Mouse (Mus musculus): ENCODE results near the gene Rabep2. TPM values are rescaled to one million over a fixed set of nuclear protein-coding genes. Genes with fewer than 3 reads are reported as not detected.

Rabep2 gene
- polyA plus RNA-seq, 1 experiment from 2014 or later, result 23.3 TPM

GRCm38 (mm10) chr7:126453861-126454260, 25.3 kb downstream of the Rabep2 start:
- no peak for ATAC-seq (ENCODE audit: insufficient number of reproducible peaks, low FRiP score)
- H3K9ac ChIP-seq, result no peak overlapping the region
- no peak overlapping the region for H3K27ac ChIP-seq (ENCODE audit: poor library complexity, severe bottlenecking)
- no peak overlapping the region for H3K4me2 ChIP-seq
- no peaks in the 10 kb centered on the region for H3K36me3 ChIP-seq
- WGBS, result 77% methylated on average over 7 of the region's 7 CpGs
- no peaks in the 10 kb centered on the region for H3K27me3 ChIP-seq (replicated peaks)
- H3K4me3 ChIP-seq, result no peak overlapping the region
- no peaks in the 10 kb centered on the region for H3K9me3 ChIP-seq (replicated peaks)
- peaks cover 10% of the 10 kb centered on the region for H3K4me1 ChIP-seq (replicated peaks)

GRCm38 (mm10) chr7:126455242-126455641, 26.7 kb downstream of the Rabep2 start:
- Histone ChIP-seq H3K9ac (no peak overlapping the region), H3K36me3 (no peaks in the 10 kb centered on the region), H3K4me1 (replicated peaks) (peaks cover 16% of the 10 kb centered on the region), H3K9me3 (replicated peaks) (no peaks in the 10 kb centered on the region), H3K4me3 (no peak overlapping the region), H3K27ac (ENCODE audit: poor library complexity, severe bottlenecking) (no peak overlapping the region), H3K4me2 (no peak overlapping the region), H3K27me3 (replicated peaks) (no peaks in the 10 kb centered on the region)
- no peak for ATAC-seq (ENCODE audit: insufficient number of reproducible peaks, low FRiP score)
- WGBS, result 79% methylated on average over 2 of the region's 2 CpGs

GRCm38 (mm10) chr7:126456382-126457266, 28.1 kb downstream of the Rabep2 start:
- no peak overlapping the region for H3K4me2 ChIP-seq
- 73% methylated on average over 17 of the region's 17 CpGs for WGBS
- ATAC-seq (ENCODE audit: insufficient number of reproducible peaks, low FRiP score), result no peak

GRCm38 (mm10) chr7:126458225-126458624, 29.7 kb downstream of the Rabep2 start:
- no peak overlapping the region for H3K9ac ChIP-seq

More at GRCm38 (mm10) chr7:126456382-126457266, 28.1 kb downstream of the Rabep2 start:
- 0 out of 2 replicates have a peak, but pooled peaks cover 3% of the 10 kb centered on the region for H3K27me3 ChIP-seq (replicated peaks)
- H3K9ac ChIP-seq, result no peak overlapping the region
- no peaks in the 10 kb centered on the region for H3K9me3 ChIP-seq (replicated peaks)
- H3K4me3 ChIP-seq, result no peak overlapping the region
- H3K4me1 ChIP-seq (replicated peaks), result peaks cover 16% of the 10 kb centered on the region
- no peaks in the 10 kb centered on the region for H3K36me3 ChIP-seq
- no peak overlapping the region for H3K27ac ChIP-seq (ENCODE audit: poor library complexity, severe bottlenecking)

GRCm38 (mm10) chr7:126458844-126459618, 30.5 kb downstream of the Rabep2 start:
- Histone ChIP-seq H3K9ac (0 out of 2 replicates have a peak overlapping the region, but pooled peaks have one; percentile 4), H3K4me1 (replicated peaks) (peaks cover 31% of the 10 kb centered on the region), H3K27ac (ENCODE audit: poor library complexity, severe bottlenecking) (no peak overlapping the region), H3K4me2 (no peak overlapping the region), H3K27me3 (replicated peaks) (0 out of 2 replicates have a peak, but pooled peaks cover 4% of the 10 kb centered on the region), H3K9me3 (replicated peaks) (no peaks in the 10 kb centered on the region), H3K36me3 (no peaks in the 10 kb centered on the region), H3K4me3 (no peak overlapping the region)
- ATAC-seq (ENCODE audit: insufficient number of reproducible peaks, low FRiP score), result no peak
- 75% methylated on average over 11 of the region's 11 CpGs for WGBS

More at GRCm38 (mm10) chr7:126458225-126458624, 29.7 kb downstream of the Rabep2 start:
- 0 out of 2 replicates have a peak, but pooled peaks cover 4% of the 10 kb centered on the region for H3K27me3 ChIP-seq (replicated peaks)
- ATAC-seq (ENCODE audit: insufficient number of reproducible peaks, low FRiP score), result no peak
- no peak overlapping the region for H3K4me2 ChIP-seq
- H3K4me3 ChIP-seq, result no peak overlapping the region
- H3K27ac ChIP-seq (ENCODE audit: poor library complexity, severe bottlenecking), result no peak overlapping the region
- H3K4me1 ChIP-seq (replicated peaks), result peaks cover 23% of the 10 kb centered on the region
- H3K36me3 ChIP-seq, result no peaks in the 10 kb centered on the region
- 68% methylated on average over 5 of the region's 5 CpGs for whole genome bisulfite sequencing
- no peaks in the 10 kb centered on the region for H3K9me3 ChIP-seq (replicated peaks)

GRCm38 (mm10) chr7:126460623-126461399, 32.3 kb downstream of the Rabep2 start:
- Histone ChIP-seq H3K4me3 (no peak overlapping the region), H3K36me3 (no peaks in the 10 kb centered on the region), H3K27ac (ENCODE audit: poor library complexity, severe bottlenecking) (no peak overlapping the region), H3K27me3 (replicated peaks) (0 out of 2 replicates have a peak, but pooled peaks cover 4% of the 10 kb centered on the region), H3K4me1 (replicated peaks) (peaks cover 49% of the 10 kb centered on the region), H3K4me2 (no peak overlapping the region), H3K9me3 (replicated peaks) (no peaks in the 10 kb centered on the region), H3K9ac (no peak overlapping the region)
- WGBS, result 54% methylated on average over 10 of the region's 10 CpGs
- ATAC-seq (ENCODE audit: insufficient number of reproducible peaks, low FRiP score), result no peak

- H3K36me3 ChIP-seq, result peaks cover 6% of the 10 kb centered on the region; the same call in 1 of the 2 replicates
Measured at GRCm38 (mm10) chr7:126461626-126462025, 33.1 kb downstream of the Rabep2 start.

GRCm38 (mm10) chr7:126463004-126463403, 34.4 kb downstream of the Rabep2 start, which contains the start of gene Atp2a1:
Atp2a1 (minus strand) TSS chr7:126463108.
- no peak within 1 kb of the TSS for H3K4me2 ChIP-seq
- peaks cover 57% of the 10 kb centered on the region for H3K4me1 ChIP-seq (replicated peaks)
- no peak within 1 kb of the TSS for H3K4me3 ChIP-seq
- no peaks in the 10 kb centered on the region for H3K9me3 ChIP-seq (replicated peaks)
- H3K36me3 ChIP-seq, result peaks cover 20% of the 10 kb centered on the region
- peak within 1 kb of the TSS; percentile 21; the same call in 1 of the 2 replicates for H3K9ac ChIP-seq
- no peak for ATAC-seq (ENCODE audit: insufficient number of reproducible peaks, low FRiP score)
- H3K27me3 ChIP-seq (replicated peaks), result 0 out of 2 replicates have a peak, but pooled peaks cover 4% of the 10 kb centered on the region
- no peak within 1 kb of the TSS for H3K27ac ChIP-seq (ENCODE audit: poor library complexity, severe bottlenecking)
- WGBS, result 50% methylated on average over 5 of the region's 5 CpGs

More at GRCm38 (mm10) chr7:126461626-126462025, 33.1 kb downstream of the Rabep2 start:
- Histone ChIP-seq H3K27ac (ENCODE audit: poor library complexity, severe bottlenecking) (no peak overlapping the region), H3K4me2 (no peak overlapping the region), H3K4me3 (no peak overlapping the region), H3K9me3 (replicated peaks) (no peaks in the 10 kb centered on the region), H3K27me3 (replicated peaks) (0 out of 2 replicates have a peak, but pooled peaks cover 4% of the 10 kb centered on the region), H3K9ac (no peak overlapping the region), H3K4me1 (replicated peaks) (peaks cover 57% of the 10 kb centered on the region)
- WGBS, result 78% methylated on average over 3 of the region's 3 CpGs
- no peak for ATAC-seq (ENCODE audit: insufficient number of reproducible peaks, low FRiP score)

- Histone ChIP-seq H3K36me3 (peaks cover 25% of the 10 kb centered on the region), H3K4me2 (no peak overlapping the region), H3K4me3 (no peak overlapping the region), H3K27me3 (replicated peaks) (0 out of 2 replicates have a peak, but pooled peaks cover 4% of the 10 kb centered on the region), H3K27ac (ENCODE audit: poor library complexity, severe bottlenecking) (no peak overlapping the region), H3K9ac (no peak overlapping the region), H3K4me1 (replicated peaks) (peaks cover 52% of the 10 kb centered on the region), H3K9me3 (replicated peaks) (no peaks in the 10 kb centered on the region)
- ATAC-seq (ENCODE audit: insufficient number of reproducible peaks, low FRiP score), result no peak
- WGBS, result 40% methylated on average over 4 of the region's 4 CpGs
Measured at GRCm38 (mm10) chr7:126463547-126463946, 35.0 kb downstream of the Rabep2 start.

GRCm38 (mm10) chr7:126464121-126464520, 35.6 kb downstream of the Rabep2 start:
- Histone ChIP-seq H3K27me3 (replicated peaks) (0 out of 2 replicates have a peak, but pooled peaks cover 4% of the 10 kb centered on the region), H3K4me3 (no peak overlapping the region), H3K27ac (ENCODE audit: poor library complexity, severe bottlenecking) (no peak overlapping the region), H3K4me1 (replicated peaks) (peaks cover 46% of the 10 kb centered on the region), H3K36me3 (peaks cover 31% of the 10 kb centered on the region), H3K9me3 (replicated peaks) (no peaks in the 10 kb centered on the region), H3K4me2 (no peak overlapping the region), H3K9ac (peak overlapping the region; percentile 7; the same call in 1 of the 2 replicates)
- 56% methylated on average over 4 of the region's 4 CpGs for WGBS
- no peak for ATAC-seq (ENCODE audit: insufficient number of reproducible peaks, low FRiP score)
